Comparison of ENCODE assay signal across 8 mouse cellular contexts in the genomic region with DNA sequence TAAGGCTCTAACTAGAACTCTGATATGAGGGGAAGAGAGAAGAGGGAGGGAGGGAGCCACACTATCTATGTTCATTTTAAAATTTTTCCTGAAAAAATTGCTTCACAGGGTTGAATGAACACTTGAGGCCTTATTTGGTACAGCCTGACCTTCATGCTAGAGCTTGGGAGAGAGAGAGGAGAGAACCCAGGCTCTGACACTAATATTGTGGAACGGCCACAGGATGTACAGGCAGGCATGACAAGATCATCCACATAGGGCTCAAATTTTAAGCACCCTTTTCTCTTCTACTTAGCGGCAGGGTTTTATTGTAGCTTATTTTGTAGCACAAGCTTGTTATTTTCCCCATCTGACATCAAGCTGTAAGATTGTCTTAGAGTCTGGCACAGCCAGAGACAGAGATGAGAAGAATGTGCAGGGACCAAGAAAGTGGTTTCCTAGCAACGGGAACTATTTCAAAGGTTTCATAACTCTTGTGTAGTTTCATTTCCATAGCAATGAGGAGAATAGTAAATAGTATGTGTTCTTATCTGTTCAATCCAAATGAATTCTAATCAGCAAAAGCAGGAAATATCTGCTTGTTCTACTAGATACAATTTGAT.
DNase-seq lines count a peak whose midpoint lies in the region; ATAC-seq and TF ChIP-seq lines count a peak whose summit lies in the region.
"Had no signal": no experiment of that assay in that cellular context is flagged by ENCODE, and none has a peak within 500 bp of the region (broad histone marks: within the 10 kb centered on the region; RNA-seq: fewer than 3 reads in every experiment).

No protein-coding gene starts in this region.

- no peak for TF ChIP-seq POLR2A in brain, embryonic 14.5 days (IDR thresholded peaks at IDR 0.05; ENCODE audit: borderline replicate concordance, extremely low read depth, insufficient read depth, insufficient read length, poor library complexity, severe bottlenecking)

- peaks cover 21% of the 10 kb centered on the region for H3K4me1 ChIP-seq in forebrain, embryonic 16.5 days (replicated peaks; ENCODE audit: control insufficient read depth, insufficient read depth, low read length)
- H3K4me1 ChIP-seq in midbrain, embryonic 14.5 days (ENCODE audit: control insufficient read depth, insufficient read depth, low read length) = peaks cover 17% of the 10 kb centered on the region; the same call in 1 of the 2 replicates
- no peaks in the 10 kb centered on the region for H3K4me1 ChIP-seq in kidney, embryonic 14.5 days (ENCODE audit: control insufficient read depth, insufficient read depth, low read length)

- intact Hi-C loops in left cerebral cortex, postnatal 4 days (cut with DNase I) = loop anchor here (10.0 kb wide), 1 partner anchor 117 kb away; no protein-coding TSS in a partner anchor

- H3K36me3 ChIP-seq in forebrain, embryonic 16.5 days (ENCODE audit: control insufficient read depth, insufficient read depth) = no peaks in the 10 kb centered on the region
- no peaks in the 10 kb centered on the region for H3K36me3 ChIP-seq in midbrain, embryonic 14.5 days (ENCODE audit: control insufficient read depth, insufficient read depth, low read length)
- no peaks in the 10 kb centered on the region for H3K36me3 ChIP-seq in kidney, embryonic 14.5 days (ENCODE audit: control insufficient read depth, insufficient read depth, low read length)

- no peak overlapping the region for H3K9ac ChIP-seq in forebrain, embryonic 16.5 days (replicated peaks; ENCODE audit: low read depth, low read length)
- no peak overlapping the region for H3K9ac ChIP-seq in midbrain, embryonic 14.5 days (replicated peaks; ENCODE audit: low read length)
- H3K9ac ChIP-seq in kidney, embryonic 14.5 days (ENCODE audit: low read depth, low read length) = no peak overlapping the region
- H3K9ac ChIP-seq: liver, embryonic 14.5 days had no signal

- WGBS in forebrain, embryonic 16.5 days = 27% methylated on average over 3 of the region's 3 CpGs
- 11% methylated on average over 3 of the region's 3 CpGs for WGBS in midbrain, embryonic 14.5 days
- WGBS in kidney, embryonic 14.5 days = 85% methylated on average over 3 of the region's 3 CpGs

- no peak overlapping the region for H3K4me3 ChIP-seq in forebrain, embryonic 16.5 days (replicated peaks; ENCODE audit: low read length)
- no peak overlapping the region for H3K4me3 ChIP-seq in midbrain, embryonic 14.5 days (replicated peaks; ENCODE audit: low read depth, low read length)
- H3K4me3 ChIP-seq in kidney, embryonic 14.5 days (ENCODE audit: low read length) = no peak overlapping the region

- no peaks in the 10 kb centered on the region for H3K27me3 ChIP-seq in forebrain, embryonic 16.5 days (replicated peaks; ENCODE audit: control insufficient read depth, insufficient read depth, low read length)
- no peaks in the 10 kb centered on the region for H3K27me3 ChIP-seq in midbrain, embryonic 14.5 days (ENCODE audit: control insufficient read depth, insufficient read depth, low read length)
- H3K27me3 ChIP-seq in kidney, embryonic 14.5 days (ENCODE audit: control insufficient read depth, insufficient read depth, low read length) = no peaks in the 10 kb centered on the region

- H3K4me2 ChIP-seq in forebrain, embryonic 16.5 days (ENCODE audit: low read length) = no peak overlapping the region
- no peak overlapping the region for H3K4me2 ChIP-seq in midbrain, embryonic 14.5 days (ENCODE audit: low read length)
- H3K4me2 ChIP-seq in kidney, embryonic 14.5 days (replicated peaks; ENCODE audit: low read depth, low read length) = no peak overlapping the region

- no peak for TF ChIP-seq CTCF in brain, embryonic 14.5 days (IDR thresholded peaks at IDR 0.05; ENCODE audit: borderline replicate concordance, extremely low read depth, insufficient read depth, insufficient read length)

- no peaks in the 10 kb centered on the region for H3K9me3 ChIP-seq in forebrain, embryonic 16.5 days (ENCODE audit: control insufficient read depth, low read length)
- H3K9me3 ChIP-seq in midbrain, embryonic 14.5 days (ENCODE audit: control insufficient read depth, low read length) = no peaks in the 10 kb centered on the region
- H3K9me3 ChIP-seq in kidney, embryonic 14.5 days (ENCODE audit: control insufficient read depth, low read length) = no peaks in the 10 kb centered on the region

- ATAC-seq in forebrain, embryonic 16.5 days = peak; percentile 82
- ATAC-seq in midbrain, embryonic 14.5 days (ENCODE audit: low FRiP score, low TSS enrichment) = peak; percentile 24; the same call in 1 of the 2 replicates
- no peak for ATAC-seq in kidney, embryonic 14.5 days (ENCODE audit: low FRiP score, low TSS enrichment)

- DNase-seq in left cerebral cortex, adult 11 months (ENCODE audit: low spot score) = peak; percentile 57
- no peak for DNase-seq in left cerebral cortex, postnatal 4 days
- peak; percentile 83 for DNase-seq in brain, embryonic 14.5 days (ENCODE audit: low read depth)
- DNase-seq in midbrain, embryonic 14.5 days = peak; percentile 78
- no peak for DNase-seq in spleen, adult 12 weeks (ENCODE audit: low spot score)

- peak overlapping the region; percentile 57 for H3K27ac ChIP-seq in forebrain, embryonic 16.5 days (ENCODE audit: low read length)
- peak overlapping the region; percentile 73 for H3K27ac ChIP-seq in midbrain, embryonic 14.5 days (replicated peaks; ENCODE audit: low read depth, low read length)
- H3K27ac ChIP-seq in kidney, embryonic 14.5 days (ENCODE audit: low read depth, low read length) = no peak overlapping the region
- H3K27ac ChIP-seq: liver, embryonic 14.5 days had no signal

Comparison
In these comparisons a context has a peak if more than half of its experiments do, and no peak if none do; other contexts are left out.
1. DNase-seq: peak in left cerebral cortex, adult 11 months (single experiment), brain, embryonic 14.5 days (single experiment) and midbrain, embryonic 14.5 days (single experiment); none in left cerebral cortex, postnatal 4 days (single experiment) and spleen, adult 12 weeks (single experiment).